Mouse (Mus musculus) layer of hippocampus, adult 18-20 months (tissue): ENCODE measurements around the gene Ttll9. TPM values are rescaled to one million over a fixed set of nuclear protein-coding genes. Genes with fewer than 3 reads are reported as not detected.

Source experiments
- DNase-seq, 2 experiments: peaks; one replicate each; pipeline ENCODE4 v3.0.0; 2022; ENCODE audit warnings: low spot score in 2 of 2
- total RNA-seq, 2 experiments: library from RNA; stranded (reverse); gene quantifications; 2 replicates each; pipeline ENCODE4 v1.2.3; 2021

Gene Ttll9
- total RNA-seq, 2 experiments from 2014 or later, result 0.94 to 1.3 TPM

- peak; percentile 4 to 55 for DNase-seq
Measured at GRCm38 (mm10) chr2:153013724-153014515, 51.6 kb downstream of the Ttll9 start.

DNA sequence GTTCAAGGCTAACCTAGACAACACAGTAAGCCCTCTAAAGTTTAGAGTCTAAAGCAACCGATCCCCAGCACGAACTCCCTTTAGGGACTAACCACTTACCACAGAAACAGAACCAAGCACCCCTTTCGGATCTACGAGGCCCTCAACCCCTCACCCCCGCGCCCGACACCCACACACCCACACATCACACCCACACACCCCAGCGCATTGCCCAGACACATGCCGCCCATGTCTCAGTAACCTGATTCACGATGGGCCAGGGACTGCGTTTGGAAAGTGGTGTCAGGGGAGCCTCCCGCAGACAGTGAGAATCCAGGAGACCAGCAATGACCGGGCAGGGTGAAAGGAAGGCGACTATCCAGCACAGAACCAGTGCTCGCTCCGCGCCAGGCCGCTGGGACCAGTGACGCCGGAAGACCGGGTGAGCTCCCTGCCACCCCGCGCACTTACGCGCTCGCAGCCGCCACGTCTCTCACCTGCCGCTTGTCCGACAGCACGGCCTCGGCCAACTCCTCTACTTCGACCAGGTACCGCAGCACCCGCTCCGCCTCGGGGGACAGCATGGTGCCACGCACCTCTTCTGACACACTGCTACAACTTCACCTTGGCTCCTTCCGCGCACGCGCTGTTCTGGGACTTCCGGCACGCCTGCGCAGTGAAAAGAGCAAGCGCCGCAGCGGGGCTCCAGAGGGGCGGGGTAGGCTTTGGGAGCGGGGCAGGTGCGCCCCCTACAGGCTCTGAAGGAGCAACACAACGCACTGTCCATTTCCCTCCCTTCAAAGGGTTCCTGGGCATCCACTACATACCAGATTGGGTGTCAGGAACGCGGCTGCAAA, 52.7 kb downstream of the Ttll9 start, which contains the start of gene Pdrg1:
Gene Pdrg1 (minus strand): TSS at position 670 of the 836 bp plus-strand sequence.
- DNase-seq, result peak; percentile 91 to 98

DNA sequence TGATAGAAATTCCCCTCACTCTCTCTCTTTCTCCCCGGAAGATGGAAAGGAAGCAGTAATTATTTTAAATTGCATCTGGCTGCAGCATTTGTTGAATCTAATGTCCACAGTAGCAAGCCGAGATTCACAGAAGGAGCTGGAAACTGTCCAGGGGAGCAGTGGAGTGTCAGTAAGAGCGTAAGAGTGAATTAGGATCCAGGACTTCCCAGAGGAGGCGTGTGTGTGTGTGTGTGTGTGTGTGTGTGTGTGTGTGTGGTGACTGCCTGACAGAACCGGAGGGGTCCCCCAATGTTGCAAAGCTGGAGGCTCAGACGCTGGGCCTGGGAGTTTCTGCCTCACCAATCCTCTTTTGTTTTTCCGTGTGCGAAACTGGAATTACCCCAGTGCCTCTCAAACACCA, 53.5 kb downstream of the Ttll9 start:
- no peak for DNase-seq

- no peak for DNase-seq
Measured at GRCm38 (mm10) chr2:153016786-153017185, 54.5 kb downstream of the Ttll9 start.

DNA sequence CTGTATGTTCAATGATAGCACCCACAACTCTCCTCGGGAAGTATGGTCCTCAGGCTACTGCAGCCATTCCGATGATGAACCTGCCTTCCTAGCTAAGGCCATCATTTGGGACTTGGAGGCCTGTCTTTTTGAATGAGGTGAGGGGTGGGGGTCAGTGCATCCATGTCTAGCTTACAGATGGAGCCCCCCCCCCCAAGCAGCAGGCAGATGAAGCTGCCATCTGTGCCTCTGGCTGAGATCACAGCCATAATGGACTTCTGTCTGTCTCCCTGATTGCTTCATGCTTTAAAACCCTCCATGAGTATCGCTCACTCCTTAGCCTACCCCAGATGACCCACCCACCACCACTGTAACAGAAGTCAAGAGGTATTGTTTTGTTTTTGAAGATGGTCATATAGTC, 57.1 kb downstream of the Ttll9 start:
- DNase-seq, result no peak

DNA sequence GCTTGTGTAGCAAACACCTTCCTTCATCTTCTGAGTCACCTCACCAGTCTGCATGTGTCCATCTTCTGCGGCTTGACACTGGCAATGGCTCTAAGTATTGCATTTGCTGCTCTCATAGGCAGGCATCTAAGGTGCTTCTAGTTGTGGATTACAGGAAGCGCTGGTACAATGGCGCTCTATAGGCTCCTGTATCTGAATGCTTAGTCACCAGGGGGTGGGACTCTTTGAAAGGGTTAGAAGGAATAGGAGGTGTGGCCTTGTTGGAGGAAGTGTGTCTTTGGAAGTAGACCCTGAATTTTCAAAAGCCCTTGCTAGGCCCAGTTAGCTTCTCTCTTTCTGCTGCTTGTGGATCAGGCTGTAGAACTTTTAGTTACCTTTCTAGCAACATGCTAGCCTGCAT, 58.9 kb downstream of the Ttll9 start:
- DNase-seq, result no peak

GRCm38 (mm10) chr2:153022855-153023254, 60.6 kb downstream of the Ttll9 start:
- no peak for DNase-seq

DNA sequence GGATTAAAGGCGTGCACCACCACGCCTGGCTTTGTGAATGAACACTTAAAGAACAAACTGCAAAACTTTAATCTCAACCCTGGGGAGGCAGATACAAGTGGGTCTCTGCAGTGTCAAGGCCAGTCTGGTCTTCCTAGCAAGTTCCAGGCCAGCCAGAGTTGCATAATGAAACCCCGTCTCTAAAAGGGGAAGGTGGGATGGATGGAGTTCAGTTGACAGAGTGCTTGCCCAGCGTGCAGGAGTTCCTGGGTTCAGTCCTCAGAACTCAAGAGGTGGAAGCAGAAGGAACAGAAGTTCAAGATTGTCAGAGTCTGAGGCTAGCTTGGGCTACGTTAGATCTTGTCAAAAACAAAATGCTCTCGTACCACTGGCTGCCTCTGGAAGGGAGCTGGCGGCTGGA, 63.8 kb downstream of the Ttll9 start:
- DNase-seq, result no peak

- DNase-seq, result no peak
Measured at GRCm38 (mm10) chr2:153027501-153027900, 65.2 kb downstream of the Ttll9 start.

DNA sequence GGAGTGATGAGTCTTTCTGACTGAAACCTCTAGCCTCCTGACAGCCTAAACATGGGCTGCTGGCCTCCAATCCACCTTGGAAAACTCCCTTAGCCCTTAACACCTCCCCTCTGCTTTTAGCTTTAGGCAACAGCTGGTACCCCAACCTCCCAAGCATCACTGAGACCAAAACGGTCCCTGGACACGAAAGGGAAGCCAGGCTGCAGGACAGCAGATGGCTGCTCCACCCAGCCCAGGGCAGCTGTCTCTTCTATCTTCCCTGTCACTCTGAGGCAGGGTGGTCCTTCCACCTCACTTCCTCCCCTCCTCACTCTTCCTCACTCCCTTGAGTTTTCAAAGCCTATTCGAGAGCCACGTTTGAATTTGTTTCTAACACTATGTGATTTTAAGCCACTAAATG, 68.1 kb downstream of the Ttll9 start:
- no peak for DNase-seq

- peak in 1 of 2 experiments; percentile 20 for DNase-seq
Measured at GRCm38 (mm10) chr2:153031126-153032082, 69.1 kb downstream of the Ttll9 start, which contains the start of gene Xkr7. Gene Xkr7 (plus strand): TSS chr2:153031852.

DNA sequence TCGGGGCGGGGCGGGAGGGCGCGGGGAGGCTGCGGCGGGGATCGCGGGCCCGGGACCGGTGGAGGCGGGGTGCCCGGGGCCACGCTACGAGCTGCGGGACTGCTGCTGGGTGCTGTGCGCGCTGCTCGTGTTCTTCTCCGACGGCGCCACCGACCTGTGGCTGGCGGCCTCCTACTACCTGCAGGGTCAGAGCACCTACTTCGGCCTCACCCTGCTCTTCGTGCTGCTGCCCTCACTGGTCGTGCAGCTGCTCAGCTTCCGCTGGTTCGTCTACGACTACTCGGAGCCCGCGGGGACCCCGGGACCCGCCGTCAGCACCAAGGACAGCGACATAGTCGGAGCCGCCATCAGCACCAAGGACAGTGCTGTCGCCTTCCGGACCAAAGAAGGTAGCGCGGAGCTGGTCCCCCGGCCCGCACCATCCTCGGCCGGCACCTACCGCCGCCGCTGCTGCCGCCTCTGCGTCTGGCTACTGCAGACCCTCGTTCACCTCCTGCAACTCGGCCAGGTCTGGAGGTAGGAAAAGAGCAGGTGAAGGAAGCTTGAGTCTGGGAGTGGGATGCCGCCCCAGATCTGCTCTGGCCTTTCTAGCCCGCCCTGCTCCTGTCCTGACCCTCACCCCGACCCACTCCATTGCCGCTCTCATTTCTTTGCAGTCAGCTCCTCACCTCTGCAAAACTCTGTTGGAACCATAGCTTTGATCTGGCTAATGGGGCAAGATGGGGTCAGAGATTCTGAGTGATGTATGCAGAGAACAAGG, 70.0 kb downstream of the Ttll9 start:
- DNase-seq, result peak in 1 of 2 experiments; percentile 24

GRCm38 (mm10) chr2:153032973-153033372, 70.7 kb downstream of the Ttll9 start:
- no peak for DNase-seq

- DNase-seq, result no peak
Measured at GRCm38 (mm10) chr2:153033545-153034230, 71.4 kb downstream of the Ttll9 start.

DNA sequence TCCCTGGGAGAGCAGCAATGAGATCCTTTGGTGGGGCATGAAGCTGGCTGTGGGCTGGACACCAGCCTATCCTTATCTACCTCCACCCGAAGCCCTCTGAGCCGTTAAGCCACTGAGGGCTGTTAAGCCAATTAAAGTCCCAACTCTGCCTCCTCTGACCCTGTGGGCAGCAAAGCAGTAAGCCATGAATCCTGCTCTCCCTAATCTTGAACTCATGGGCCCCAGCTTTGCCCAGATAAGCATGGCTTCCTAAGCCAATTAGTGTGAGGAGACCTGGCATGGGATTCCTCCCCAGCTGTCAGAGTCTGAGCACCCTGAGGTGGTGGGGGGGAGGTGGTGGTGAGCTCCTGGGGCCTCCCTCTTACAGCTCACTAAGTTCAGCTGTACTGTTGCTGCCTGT, 74.4 kb downstream of the Ttll9 start:
- DNase-seq, result no peak

GRCm38 (mm10) chr2:153043886-153044285, 81.6 kb downstream of the Ttll9 start:
- no peak for DNase-seq

GRCm38 (mm10) chr2:153045884-153046299, 83.6 kb downstream of the Ttll9 start:
- peak in 1 of 2 experiments; percentile 27 for DNase-seq

DNA sequence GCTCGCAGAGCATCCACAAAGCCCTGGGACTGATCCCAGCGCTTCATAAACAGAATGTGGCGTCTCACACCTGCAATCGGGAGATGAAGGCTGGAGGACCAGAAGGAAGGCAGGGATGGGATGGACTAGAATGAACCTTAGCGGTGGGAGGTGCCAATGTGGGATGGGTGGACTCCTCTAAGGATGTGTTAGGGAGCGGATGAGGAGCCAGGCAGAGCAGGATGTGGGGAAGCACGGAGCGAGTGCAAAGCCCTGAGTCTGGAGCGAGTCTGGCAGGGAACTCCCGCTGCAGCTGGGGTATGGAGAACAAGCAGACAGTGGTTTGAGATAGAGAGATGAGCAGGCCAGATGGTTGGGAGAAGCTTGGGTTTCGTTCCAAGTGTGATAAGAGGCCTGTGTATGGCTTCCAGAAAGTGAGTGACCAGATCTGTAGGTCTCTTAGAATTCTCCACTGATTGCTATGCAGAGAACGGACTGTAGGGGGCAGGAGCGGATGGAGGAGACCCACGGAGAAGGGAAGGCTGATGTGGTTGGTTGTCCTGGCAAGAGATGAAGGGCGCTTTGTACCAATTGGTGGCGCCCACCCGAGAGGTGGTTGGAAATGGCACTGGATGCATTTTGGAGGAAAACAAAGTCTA, 85.7 kb downstream of the Ttll9 start:
- DNase-seq, result peak; percentile 42 to 66
